Mouse (Mus musculus): ENCODE data around the gene Ankrd35. TPM values are rescaled to one million over a fixed set of nuclear protein-coding genes. Genes with fewer than 3 reads are reported as not detected.
"Not testable (repeated sequence)": the region's sequence is repeated elsewhere in the genome, so short reads cannot be mapped to it uniquely, and the experiment has no call there.

The Ankrd35 gene
- total RNA-seq, 1 experiment from 2014 or later, result 3.2 TPM

DNA sequence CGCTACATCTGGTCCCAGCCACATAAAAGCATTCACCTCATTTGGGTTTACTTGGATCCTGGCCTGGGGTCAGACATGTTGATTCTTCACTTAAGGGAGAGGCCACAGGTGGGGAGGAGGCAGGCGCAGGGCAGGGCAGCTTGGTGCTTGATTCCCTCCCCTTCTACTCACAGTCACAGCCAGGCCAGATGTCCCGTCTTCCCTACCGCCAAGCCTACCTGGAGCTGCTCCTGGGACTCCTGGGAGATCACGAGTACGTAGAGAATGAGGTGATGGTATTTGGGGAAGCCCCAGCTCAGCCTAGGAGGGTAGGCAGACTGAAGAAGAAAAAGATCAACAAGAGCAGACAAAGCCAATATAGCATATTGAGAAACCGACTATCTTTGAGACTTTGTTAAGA lies 37.1 kb downstream of the Ankrd35 start:
- DNase-seq, result no peak

- peak; percentile 89 for DNase-seq
Observed at GRCm38 (mm10) chr3:96707903-96708683, 38.2 kb downstream of the Ankrd35 start, which contains the start of gene Nudt17. TSS of gene Nudt17 (minus strand) at chr3:96708562.

- DNase-seq, result no peak
Observed at GRCm38 (mm10) chr3:96708684-96709064, 38.7 kb downstream of the Ankrd35 start.

- no peak for DNase-seq
Observed at GRCm38 (mm10) chr3:96714286-96714685, 44.4 kb downstream of the Ankrd35 start.

DNA sequence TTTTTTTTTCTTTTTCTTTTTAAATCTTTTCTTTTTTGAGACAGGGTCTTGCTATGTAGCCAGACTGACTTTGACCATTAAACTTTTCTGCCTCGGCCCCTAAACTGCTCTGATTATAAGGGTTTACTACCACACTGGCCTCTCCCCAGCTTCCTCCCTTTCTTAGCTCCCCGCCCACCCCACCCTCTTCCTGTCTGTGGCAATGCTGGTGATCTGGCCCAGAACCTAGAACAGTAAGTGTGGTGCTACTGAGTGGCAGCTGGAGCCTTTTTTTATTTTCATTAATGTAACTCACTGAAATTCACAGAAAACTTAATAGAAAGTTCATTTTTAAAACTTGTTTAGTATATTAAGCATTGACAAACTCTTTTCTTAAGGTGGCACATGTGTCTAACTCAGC lies 45.9 kb downstream of the Ankrd35 start:
- no peak for DNase-seq

- peak; percentile 57 for DNase-seq
Observed at GRCm38 (mm10) chr3:96719173-96719572, 49.2 kb downstream of the Ankrd35 start.

DNA sequence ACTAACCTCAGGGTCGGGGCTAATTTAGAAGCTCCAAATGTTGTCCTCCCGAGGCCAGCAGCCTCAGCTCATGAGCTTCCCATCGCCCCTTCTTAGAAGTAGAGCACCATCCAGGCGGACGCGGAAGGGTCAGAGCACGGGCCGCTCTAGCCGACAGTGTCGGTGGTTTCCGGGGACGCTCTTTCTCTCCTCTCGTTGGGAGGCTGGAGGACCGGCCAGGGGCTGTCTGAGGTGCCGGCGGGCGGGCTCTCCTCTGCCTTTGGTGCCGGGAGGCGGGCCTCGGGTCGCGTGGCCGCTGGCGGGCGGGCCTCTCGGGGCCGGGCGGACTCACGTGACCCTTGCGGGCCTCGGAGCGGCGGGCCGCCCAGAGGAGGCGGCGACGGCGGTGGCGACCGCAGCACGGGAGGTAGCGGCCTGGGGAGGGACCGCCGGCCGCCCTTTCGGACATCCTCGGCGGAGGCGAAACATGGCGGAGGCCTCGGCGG lies 57.5 kb downstream of the Ankrd35 start, which contains the start of the genes Polr3c and Rnf115:
Gene Polr3c (minus strand): TSS at position 286 of the 485 bp plus-strand sequence.
Gene Rnf115 (plus strand): TSS at position 322 of the 485 bp plus-strand sequence.
- DNase-seq, result peak; percentile 98

DNA sequence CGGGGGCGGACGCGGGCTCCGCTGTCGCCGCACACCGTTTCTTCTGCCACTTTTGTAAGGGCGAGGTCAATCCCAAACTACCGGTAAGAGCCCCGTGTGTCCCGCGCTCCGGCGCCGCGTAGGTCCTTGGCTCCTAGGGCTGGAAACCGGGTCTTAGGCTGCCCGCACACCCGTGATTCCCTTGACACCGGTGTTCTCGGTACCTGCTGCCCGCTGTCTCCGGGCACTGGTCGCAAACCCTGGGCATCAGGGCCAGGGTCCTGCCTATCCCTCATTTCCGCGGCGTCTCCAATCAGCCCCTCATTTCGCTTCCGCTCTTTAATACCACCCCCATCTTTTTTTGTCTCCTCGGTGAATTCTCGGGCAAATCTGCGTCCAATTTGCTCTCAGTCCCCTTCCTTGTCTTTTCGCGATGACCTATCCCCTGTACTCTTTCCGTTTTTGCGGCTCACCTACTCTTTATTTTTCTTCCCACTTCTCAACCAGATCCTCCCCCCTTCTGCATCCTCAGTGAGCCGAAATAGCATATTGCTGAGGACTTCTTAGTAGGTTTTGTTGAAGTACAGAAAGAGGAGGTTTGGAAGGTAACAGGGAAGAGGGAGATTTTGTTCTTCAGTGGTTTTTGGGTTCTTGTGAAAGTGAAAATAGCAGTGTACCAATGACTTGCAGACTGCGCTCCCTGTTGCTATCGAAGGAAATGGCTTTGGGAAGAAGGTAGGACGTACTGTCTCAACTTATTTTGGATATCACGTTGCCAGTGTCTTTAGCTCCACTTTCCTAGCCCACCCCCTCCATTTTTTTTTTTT lies 58.1 kb downstream of the Ankrd35 start:
- DNase-seq, result no peak

DNA sequence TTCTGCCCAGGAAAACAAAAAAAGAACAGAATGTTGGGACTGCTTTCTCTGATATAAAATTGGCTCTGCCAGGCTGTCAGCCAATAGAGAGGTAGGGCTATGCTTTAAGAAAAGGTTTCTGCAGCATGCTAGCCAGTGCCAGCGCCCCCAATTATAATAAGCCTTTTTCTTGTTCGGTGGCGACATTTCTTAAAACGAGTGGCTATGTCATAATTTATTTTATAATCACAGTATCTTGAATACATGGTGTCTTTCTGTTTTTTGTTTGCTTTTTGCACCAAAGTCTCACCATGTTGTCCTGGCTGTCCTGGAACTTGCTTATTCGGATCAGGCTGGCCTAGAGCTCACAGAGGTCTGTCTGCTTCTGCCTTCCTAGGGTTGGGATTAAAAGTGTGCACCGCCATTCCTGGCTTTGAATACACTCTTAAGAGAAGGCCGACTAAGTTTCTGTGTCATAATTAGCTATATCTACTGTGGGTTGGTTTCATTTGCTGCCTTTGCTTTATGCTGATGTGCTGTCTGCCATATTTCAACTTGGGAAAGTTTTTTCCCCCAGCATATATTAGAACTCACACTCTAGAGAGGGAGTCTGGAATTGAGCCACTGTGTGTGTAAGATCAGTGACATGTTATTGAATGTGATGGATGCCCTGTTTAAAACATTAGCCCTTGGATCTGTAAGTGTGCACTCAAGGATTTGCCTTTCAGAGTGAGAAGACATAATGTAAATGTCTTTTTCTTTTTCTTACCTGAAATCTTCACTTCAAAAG lies 58.9 kb downstream of the Ankrd35 start:
- DNase-seq, result no peak

DNA sequence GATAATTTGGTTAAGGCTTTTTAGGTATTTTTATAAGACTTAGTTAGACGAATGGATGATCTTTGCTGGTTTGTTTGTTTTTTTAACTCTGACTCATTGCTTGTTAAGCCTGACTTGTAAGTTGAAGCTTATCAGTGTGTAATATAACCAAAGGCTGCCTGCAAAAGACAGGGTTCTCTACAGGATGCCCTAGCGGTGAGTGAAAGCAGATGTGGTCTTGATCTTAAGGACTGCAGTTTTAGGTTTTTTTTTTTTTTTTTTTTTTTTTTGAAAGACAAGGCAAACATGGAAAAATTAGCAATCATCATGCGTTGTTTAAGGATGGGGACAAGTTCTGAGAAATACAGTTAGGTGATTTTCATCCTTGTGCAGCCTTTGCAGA lies 59.5 kb downstream of the Ankrd35 start:
- DNase-seq, result no peak

- no peak for DNase-seq
Observed at GRCm38 (mm10) chr3:96730785-96731184, 60.9 kb downstream of the Ankrd35 start.

GRCm38 (mm10) chr3:96733984-96734383 lies 64.1 kb downstream of the Ankrd35 start:
- DNase-seq, result no peak

GRCm38 (mm10) chr3:96735200-96735599 lies 65.3 kb downstream of the Ankrd35 start:
- DNase-seq, result no peak

GRCm38 (mm10) chr3:96737013-96737740 lies 67.2 kb downstream of the Ankrd35 start:
- DNase-seq, result no peak

GRCm38 (mm10) chr3:96737995-96738394 lies 68.1 kb downstream of the Ankrd35 start:
- DNase-seq, result no peak

DNA sequence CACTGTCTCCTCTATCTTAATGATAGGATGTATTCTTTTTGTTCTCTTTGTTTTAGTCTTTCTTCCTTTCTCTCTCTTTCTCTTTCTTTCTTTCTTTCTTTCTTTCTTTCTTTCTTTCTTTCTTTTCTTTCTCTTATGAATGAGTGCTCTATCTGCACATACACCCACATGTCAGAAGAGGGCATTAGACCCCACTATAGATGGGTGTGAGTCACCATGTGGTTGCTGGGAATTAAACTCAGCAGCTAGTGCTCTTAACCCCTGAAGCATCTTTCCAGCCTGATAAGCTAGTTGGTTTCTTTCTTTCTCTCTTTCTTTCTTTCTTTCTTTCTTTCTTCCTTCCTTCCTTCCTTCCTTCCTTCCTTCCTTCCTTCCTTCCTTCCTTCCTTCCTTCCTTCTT lies 70.3 kb downstream of the Ankrd35 start:
- not testable (repeated sequence) for DNase-seq

Other genes starting within 250 kb of the Ankrd35 start
- not detected in 2 replicates for gene BC107364, start 217.8 kb upstream of the Ankrd35 start, total RNA-seq (2021)
- not detected in 2 replicates for gene Hfe2, start 145.0 kb upstream of the Ankrd35 start, total RNA-seq (2021)
- gene Txnip, start 112.2 kb upstream of the Ankrd35 start, total RNA-seq (2021), result 421 and 586 TPM in 2 replicates
- gene Gm16253, start 93.1 kb upstream of the Ankrd35 start, total RNA-seq (2021), result not detected in 2 replicates
- gene Polr3gl, start 76.0 kb upstream of the Ankrd35 start, total RNA-seq (2021), result 37.7 and 44.9 TPM in 2 replicates
- 0.71 and 0.97 TPM in 2 replicates for gene Ankrd34a, start 73.5 kb upstream of the Ankrd35 start, total RNA-seq (2021)
- gene Lix1l, start 69.0 kb upstream of the Ankrd35 start, total RNA-seq (2021), result 32.9 and 50.0 TPM in 2 replicates
- gene Rbm8a, start 40.2 kb upstream of the Ankrd35 start, total RNA-seq (2021), result 72.9 and 97.5 TPM in 2 replicates
- gene Pex11b, start 34.8 kb upstream of the Ankrd35 start, total RNA-seq (2021), result 41.6 and 58.7 TPM in 2 replicates
- 0.55 and 0.71 TPM in 2 replicates for gene Gm42957, start 34.7 kb upstream of the Ankrd35 start, total RNA-seq (2021)
- gene Itga10, start 24.5 kb upstream of the Ankrd35 start, total RNA-seq (2021), result 1.9 and 2.0 TPM in 2 replicates
- gene Pias3, start 26.3 kb downstream of the Ankrd35 start, total RNA-seq (2021), result 27.6 and 33.1 TPM in 2 replicates
- 0.67 TPM in 1 of 2 replicates, not detected in the other for gene Nudt17, start 38.4 kb downstream of the Ankrd35 start, total RNA-seq (2021)
- gene Polr3c, start 57.5 kb downstream of the Ankrd35 start, total RNA-seq (2021), result 27.5 and 32.4 TPM in 2 replicates
- gene Rnf115, start 57.5 kb downstream of the Ankrd35 start, total RNA-seq (2021), result 36.7 and 37.2 TPM in 2 replicates
- 1.00 TPM in 1 of 2 replicates, not detected in the other for gene Pdzk1, start 159.2 kb downstream of the Ankrd35 start, total RNA-seq (2021)
- gene Cd160, start 159.2 kb downstream of the Ankrd35 start, total RNA-seq (2021), result not detected in 2 replicates
- gene Gja5, start 234.6 kb downstream of the Ankrd35 start, total RNA-seq (2021), result 1.2 TPM in 2 replicates
- 25.6 and 35.8 TPM in 2 replicates for gene Gpr89, start 235.2 kb downstream of the Ankrd35 start, total RNA-seq (2021)

All from adrenal gland, postnatal 25 days (tissue).